Mouse (Mus musculus) G1E (cell line): ENCODE measurements around the gene Pde6d.

Experiments used
- CTCF ChIP-seq: IDR thresholded peaks from 2 replicates; pipeline ENCODE4 v1.5.1; 2012; ENCODE audit warnings: low read depth, low read length, inconsistent platforms, mixed read lengths
- GATA1 ChIP-seq: IDR thresholded peaks from 2 replicates; pipeline ENCODE4 v1.6.1; 2012; ENCODE audit warnings: borderline replicate concordance, low read length, inconsistent platforms, mixed read lengths
- POLR2AphosphoS5 ChIP-seq: IDR thresholded peaks from 2 replicates; pipeline ENCODE4 v1.6.1; 2012; ENCODE audit warnings: low read depth, low read length, inconsistent platforms; ENCODE audit not compliant: insufficient replicate concordance
- TAL1 ChIP-seq: conservative IDR thresholded peaks from 2 replicates; pipeline ENCODE4 v1.6.1; 2012; ENCODE audit warnings: low read depth, low read length, inconsistent platforms, mixed read lengths

DNA sequence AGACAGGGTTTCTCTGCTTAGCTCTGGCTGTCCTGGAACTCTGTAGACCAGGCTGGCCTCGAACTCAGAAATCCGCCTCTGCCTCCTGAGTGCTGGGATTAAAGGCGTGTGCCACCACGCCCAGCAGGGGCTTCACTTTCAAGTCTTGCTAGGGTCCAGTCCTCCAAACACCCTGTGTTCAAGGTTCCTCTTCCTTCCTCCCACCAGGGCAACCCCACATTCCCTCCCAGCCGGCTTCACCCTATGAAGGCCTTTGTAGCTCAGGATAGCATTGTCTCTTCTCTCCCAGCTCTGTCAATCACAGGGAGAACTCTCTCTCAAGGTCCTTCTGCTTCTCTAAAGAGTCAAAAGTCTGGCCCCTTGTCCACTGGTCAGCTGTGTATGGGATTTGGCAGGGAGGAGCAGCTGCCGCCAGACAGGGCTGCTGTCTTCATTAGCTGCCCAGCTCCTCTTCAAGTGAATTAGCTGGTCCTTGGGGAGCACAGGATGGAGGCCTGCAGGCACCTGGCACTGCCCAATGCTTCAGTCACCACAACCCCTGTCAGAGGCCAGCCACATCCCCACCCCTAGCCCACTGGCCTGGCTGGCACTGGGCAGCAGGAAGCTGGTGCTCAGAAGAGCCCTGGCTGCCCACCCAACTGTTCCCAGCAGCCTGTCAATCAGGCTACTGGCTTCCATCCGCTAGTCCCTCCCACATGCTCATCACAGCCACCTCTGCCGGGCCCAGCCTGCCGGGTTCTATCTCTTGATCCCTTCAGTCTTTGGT lies 71.6 kb downstream of the Pde6d start:
- TF ChIP-seq CTCF (no peak), POLR2AphosphoS5 (no peak), TAL1 (no peak), GATA1 (no peak)
